Mouse (Mus musculus) embryonic fibroblast, embryonic 13.5 days (primary cell): ENCODE data around the gene Uncx.

Source experiments
- CTCF ChIP-seq: IDR thresholded peaks from 2 replicates; pipeline ENCODE4 v1.5.1; 2011; ENCODE audit warnings: mild to moderate bottlenecking, control low read depth, low read length, moderate library complexity, borderline replicate concordance; ENCODE audit not compliant: insufficient read depth
- POLR2A ChIP-seq: IDR thresholded peaks from 2 replicates; pipeline ENCODE4 v1.6.1; 2011; ENCODE audit warnings: low read depth, mild to moderate bottlenecking, control low read depth, low read length, moderate library complexity

DNA sequence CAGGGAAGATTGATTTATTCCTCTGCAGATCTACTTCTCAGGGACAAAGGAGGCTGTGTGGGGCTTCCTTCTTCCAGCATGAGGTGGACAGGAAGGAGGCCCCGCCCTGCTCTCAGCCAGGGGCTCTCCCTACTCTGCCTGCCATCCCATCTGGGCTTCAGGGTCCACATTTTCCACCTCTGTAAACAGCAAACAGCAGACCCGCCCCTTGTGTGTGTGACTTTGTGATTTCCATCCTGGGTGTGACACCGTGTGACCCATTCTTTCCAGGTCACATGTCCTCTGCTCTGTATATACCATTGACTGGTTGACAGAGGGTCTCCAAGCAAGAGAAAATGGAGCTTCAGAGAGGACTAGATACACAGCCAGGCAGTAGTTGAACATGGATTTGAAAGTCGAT is 22.2 kb downstream of the Uncx start:
- no peak for TF ChIP-seq CTCF
- no peak for TF ChIP-seq POLR2A
